Mouse (Mus musculus) thymus, postnatal 25 days (tissue): ENCODE measurements around the gene Zyx.

Source experiments
- DNase-seq: peaks from one replicate; pipeline ENCODE4 v3.0.0; 2022

Gene Zyx

GRCm38 (mm10) chr6:42350968-42351775 is 1.7 kb downstream of the Zyx start:
- DNase-seq = no peak

DNA sequence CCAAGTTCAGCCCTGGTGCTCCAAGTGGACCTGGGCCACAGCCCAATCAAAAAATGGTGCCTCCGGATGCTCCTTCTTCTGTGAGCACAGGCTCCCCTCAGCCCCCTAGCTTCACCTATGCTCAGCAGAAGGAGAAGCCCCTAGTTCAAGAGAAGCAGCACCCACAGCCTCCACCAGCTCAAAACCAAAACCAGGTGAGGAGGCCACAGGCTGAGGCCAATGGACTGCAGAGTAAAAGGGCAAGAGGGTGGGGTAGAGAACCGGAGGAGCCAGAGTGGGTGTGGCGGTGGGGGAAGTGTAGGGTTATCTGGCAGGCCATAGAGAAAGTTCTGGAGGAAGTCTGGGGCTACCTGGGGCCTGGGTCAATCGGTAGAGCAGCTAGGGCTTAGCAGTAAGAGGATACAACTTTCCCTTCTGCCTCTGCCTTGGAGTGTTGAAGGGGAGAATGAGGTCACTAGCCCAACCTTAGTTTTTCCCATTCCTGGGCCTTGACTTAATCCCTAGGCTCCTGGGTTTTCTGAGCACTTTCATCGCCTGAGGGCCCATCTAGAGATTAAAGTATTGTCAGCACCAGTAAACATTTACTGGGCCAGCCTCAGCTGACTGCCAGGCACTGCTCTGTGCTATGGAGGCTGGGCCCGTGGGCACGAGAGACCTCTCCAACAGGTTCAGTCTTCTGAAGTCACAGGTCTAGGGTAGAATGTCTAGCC is 2.5 kb downstream of the Zyx start:
- no peak for DNase-seq

DNA sequence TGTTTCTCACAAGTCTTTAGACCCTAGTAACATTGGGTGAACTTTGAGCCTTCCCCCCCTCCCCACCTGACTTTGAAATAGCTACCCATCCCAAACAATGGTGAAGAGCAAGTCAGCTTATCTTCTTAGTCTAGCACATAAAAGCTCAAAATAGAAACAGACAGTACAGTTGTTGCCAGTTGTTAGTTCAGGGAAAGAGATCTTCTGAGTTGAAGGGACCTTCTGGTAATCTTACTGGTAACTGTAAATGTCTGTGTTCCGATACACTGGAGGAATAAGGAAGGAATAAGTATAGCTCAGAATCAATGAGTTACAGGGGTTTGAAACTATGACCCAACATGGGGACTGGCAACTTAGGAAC is 3.0 kb downstream of the Zyx start:
- DNase-seq = no peak

DNA sequence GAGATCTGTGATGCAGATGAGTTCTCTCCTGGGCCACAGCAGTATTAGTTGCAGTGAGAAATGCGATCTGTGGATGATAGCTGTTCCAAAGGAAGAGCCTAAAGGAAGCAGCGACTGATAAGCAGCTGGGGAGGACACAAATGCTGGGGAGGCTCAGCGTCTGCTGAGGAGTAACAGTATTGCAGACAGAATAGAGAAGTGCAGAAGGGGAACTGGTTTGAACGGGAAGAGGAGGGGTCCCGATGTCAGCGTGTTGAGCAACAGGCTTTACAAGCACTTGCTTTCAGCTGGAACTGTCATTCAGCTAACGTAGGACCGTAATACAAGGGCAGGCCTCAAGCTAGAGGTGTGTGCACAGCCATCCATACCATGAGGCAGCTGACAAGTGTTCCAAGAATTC is 3.8 kb downstream of the Zyx start:
- no peak for DNase-seq

DNA sequence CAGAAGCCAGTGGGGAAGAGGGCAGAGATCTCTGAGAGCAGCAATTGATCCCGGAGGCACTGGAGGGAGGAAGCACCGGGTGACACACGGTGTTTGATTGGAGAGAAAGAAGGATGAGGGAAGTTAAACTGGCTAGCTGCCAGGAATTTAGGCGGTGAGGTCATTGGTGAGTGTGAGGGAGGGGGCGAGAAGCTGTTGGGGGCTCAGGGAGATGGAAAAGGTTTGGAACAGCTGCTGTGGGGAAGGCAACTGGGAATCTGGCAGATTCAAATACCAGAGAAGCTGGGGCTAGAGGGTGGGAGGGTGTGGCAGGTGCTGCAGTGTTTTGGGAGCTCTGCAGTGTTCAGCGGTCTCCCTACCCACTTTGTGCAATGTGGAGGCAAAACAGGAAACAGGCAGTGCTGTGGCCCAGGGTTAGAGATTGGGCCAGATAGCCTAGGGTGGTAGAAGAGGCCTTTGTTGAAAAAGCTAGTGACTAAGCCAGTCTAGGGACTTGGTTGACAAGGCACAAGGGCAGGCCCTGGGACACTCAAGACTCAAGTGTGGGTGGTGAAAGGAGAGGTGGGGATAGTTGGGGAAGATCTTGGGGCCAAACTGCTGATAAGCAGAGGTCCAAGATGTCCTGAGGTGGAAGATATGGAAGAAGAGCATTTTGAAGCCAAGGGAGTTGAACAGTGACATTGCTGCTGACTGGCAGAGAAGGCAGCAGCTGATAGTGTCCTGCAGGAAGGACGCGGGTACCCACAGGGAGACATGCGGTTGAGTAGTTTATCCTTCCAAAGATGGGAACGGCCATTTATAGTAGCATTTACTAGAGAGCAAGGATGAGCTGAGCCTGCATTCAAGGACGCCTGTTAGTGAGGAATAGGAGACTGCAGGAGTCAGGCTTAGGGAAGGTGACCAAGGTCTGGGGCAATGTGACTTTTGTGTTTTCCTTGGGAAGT is 4.9 kb downstream of the Zyx start:
- no peak for DNase-seq

DNA sequence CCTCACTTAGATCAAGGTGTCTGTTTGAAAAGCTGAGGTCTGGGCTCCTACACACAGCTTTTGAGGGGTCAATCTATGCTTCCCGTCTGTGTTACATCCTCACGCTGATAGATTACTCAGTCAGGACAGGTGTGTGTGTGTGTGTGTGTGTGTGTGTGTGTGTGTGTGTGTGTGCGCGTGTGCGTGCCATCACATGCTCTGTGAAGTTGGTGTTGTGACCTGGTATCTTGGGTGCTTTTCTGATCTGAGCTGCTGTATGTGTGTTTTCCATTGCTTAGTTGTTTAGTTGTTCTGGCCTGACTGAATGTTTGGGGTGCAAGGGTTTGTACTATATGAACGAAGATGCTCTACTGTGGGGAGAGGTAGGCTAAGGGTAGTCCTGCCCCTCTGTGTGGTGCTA is 5.9 kb downstream of the Zyx start:
- no peak for DNase-seq

- no peak for DNase-seq
Measured at GRCm38 (mm10) chr6:42355794-42356600, 6.6 kb downstream of the Zyx start.

DNA sequence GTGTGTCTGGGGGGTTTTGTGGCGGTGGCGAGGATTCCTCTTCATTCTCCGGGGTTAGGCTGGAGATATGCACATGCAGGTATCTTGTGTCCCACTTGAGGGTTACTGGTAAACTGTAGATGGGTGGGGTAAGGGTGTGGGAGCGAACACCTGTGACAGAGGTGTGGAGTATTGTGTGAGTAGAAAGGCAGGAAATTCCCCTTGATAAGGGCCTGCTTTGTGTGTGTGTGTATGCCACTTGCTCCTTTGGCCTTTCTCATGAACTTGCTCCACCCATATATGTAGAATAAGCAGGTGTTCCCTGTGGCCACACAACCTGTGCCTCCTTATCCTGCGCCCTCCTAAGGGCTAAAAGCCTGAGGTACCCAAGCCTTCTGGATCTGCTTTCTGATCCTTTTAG is 7.5 kb downstream of the Zyx start:
- DNase-seq = no peak

- no peak for DNase-seq
Measured at GRCm38 (mm10) chr6:42357901-42358300, 8.5 kb downstream of the Zyx start.

GRCm38 (mm10) chr6:42358901-42359300 is 9.5 kb downstream of the Zyx start:
- no peak for DNase-seq

- no peak for DNase-seq
Measured at GRCm38 (mm10) chr6:42359364-42360147, 10.1 kb downstream of the Zyx start.

GRCm38 (mm10) chr6:42360231-42360840 is 10.9 kb downstream of the Zyx start:
- DNase-seq = no peak

DNA sequence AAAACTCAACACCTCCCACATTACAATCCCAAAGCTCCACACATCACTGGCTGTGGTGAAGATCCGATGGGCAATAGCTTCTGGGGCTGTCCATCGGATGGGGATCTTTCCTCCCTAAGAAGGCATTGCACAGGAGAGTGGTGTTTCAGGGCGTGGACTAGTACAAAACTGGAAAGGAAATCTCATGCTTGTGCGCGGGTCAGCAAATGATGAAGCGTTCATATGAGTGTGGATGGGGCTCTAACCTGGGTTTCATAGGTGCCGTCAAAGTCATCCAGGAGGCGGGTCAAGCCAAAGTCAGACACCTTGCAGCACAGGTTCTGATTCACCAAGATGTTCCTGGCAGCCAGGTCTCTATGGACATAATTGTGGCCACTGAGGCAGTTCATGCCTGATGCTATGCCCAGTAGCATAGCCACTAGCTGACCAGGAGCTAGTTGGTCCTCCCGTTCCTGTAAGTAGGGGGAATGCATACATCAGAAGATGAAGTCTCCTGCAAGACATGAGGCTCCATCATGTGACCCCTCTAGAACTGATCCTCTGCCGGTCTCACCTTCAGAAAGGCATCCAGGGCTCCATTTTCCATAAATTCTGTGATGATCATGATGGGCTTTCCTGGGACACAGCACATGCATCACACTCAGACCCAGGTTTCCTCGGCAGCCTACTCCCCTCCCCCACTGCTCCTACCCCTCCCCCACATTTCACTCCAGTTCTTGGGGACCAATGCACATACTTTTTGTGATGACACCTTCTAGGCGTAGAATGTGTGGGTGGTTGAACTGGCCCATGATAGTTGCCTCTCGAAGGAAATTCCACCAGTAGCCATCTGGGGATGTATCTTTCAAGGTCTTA is 11.8 kb downstream of the Zyx start:
- DNase-seq = no peak

GRCm38 (mm10) chr6:42362074-42362473 is 12.6 kb downstream of the Zyx start:
- no peak for DNase-seq

DNA sequence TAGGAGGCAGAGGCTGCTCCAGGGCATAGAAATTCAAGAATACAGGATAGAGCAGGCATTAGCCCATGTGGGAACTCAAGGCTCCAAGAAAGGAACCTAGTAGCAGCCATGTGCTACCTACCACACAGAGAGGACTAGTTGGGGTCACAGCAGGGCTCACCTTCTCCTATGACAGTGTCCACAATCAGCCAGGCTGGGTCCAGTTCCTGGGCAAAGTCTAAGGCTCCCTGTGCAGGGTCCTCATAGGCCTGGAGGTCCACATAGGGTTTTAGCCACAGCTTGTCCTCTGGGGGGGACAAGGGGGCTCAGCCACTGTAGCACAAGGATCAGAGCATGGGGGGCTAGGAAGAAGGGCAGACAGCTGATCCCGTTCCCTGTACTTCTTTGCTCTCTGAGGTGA is 13.1 kb downstream of the Zyx start:
- DNase-seq = no peak

DNA sequence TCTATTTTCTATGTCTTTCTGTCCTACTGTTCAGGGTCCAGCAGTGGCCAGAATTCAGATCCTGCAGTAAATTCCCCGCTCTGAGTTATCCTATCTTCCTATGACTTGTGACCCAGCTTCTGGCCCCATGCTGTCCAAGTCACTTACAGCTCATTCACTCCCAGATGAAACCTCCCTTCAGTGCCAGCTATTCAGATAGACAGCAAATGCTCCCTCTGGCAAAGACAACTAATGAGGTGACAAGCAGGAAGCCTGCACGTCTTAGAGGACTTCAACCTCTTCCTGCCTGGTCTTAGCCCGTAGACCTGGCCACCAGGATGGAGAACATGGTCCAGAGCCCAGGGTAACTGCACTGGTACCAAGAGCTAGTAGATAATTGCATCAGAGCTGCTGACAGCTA is 13.5 kb downstream of the Zyx start:
- no peak for DNase-seq

- DNase-seq = no peak
Measured at GRCm38 (mm10) chr6:42364066-42364465, 14.6 kb downstream of the Zyx start.

DNA sequence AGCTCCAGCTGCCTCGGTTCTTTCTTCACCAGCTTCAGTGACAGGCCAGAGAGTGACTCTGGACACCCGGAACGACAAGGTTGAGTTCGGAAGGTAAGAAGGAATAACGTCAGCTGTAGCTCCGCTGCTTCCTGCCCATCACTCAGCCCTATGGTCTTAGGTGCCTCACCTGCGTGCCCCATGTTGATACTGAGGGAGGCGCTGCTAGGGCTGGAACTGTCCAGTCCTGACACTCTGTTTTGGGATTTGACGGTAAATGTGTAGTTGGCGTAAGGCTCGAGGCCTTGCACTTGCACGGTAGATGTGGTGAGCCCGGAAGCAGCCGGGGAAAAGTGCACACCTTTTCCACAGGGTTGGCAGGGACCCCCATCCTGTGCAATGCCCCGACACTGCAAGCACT is 15.2 kb downstream of the Zyx start:
- no peak for DNase-seq

- no peak for DNase-seq
Measured at GRCm38 (mm10) chr6:42365215-42365614, 15.8 kb downstream of the Zyx start.

DNA sequence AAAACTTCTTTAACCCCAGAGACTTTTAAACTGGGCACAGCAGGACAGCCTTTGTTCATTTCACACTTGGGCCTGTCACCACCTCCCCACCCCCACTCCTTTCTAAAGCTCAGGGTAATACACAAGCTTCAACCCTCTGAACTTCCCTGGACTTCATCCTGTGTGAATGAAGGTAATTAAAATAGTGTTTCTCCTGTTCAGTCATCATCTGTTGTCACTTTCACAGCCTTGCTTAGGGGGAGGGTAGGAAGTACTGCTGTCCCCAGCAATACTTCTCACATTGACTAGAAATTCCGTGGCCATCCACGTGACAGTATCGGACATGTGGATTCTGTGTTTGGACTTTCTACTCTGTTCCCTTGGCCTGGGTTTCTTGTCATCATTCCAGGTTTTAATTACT is 20.4 kb downstream of the Zyx start:
- no peak for DNase-seq
